Mouse (Mus musculus): Measurements from ENCODE around the gene Abcc5. TPM values are rescaled to one million over a fixed set of nuclear protein-coding genes. Genes with fewer than 3 reads are reported as not detected.

Gene Abcc5
- polyA plus RNA-seq, 1 experiment from 2014 or later, result 66.9 TPM

GRCm38 (mm10) chr16:20334918-20335317, 91.3 kb downstream of the Abcc5 start:
- peaks cover 39% of the 10 kb centered on the region for H3K36me3 ChIP-seq (ENCODE audit: insufficient read depth, low read length)
- H3K4me2 ChIP-seq (replicated peaks; ENCODE audit: low read depth, low read length), result no peak overlapping the region
- H3K27ac ChIP-seq (ENCODE audit: low read length), result no peak overlapping the region
- H3K27me3 ChIP-seq (ENCODE audit: insufficient read depth, low read length), result no peaks in the 10 kb centered on the region
- H3K9ac ChIP-seq (replicated peaks; ENCODE audit: low read length), result no peak overlapping the region
- H3K4me3 ChIP-seq (ENCODE audit: low read length), result no peak overlapping the region
- no peaks in the 10 kb centered on the region for H3K4me1 ChIP-seq (ENCODE audit: insufficient read depth, low read length)
- H3K9me3 ChIP-seq (ENCODE audit: low read length), result no peaks in the 10 kb centered on the region
- ATAC-seq (ENCODE audit: low FRiP score, low TSS enrichment), result no peak
- 95% methylated on average over 8 of the region's 8 CpGs for WGBS

DNA sequence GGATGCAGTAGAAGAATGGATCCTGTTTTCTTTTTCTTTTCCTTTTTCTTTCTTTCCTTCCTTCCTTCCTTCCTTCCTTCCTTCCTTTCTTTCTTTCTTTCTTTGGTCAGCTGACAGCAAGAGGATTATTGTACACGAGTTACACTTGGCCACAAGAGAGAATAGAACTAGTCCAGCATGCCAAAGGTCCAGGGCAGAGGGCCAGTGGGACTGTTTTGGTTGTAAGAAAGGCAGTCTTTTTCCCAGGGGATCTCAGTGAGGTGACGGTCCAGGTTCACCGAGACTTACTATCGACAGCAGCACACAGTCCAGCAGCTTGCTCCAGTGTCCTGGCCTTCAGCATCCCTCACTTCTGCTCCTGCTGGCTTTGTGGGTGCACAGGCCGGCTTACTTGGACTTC, 97.9 kb downstream of the Abcc5 start:
- ATAC-seq (ENCODE audit: low FRiP score, low TSS enrichment), result no peak
- Histone ChIP-seq H3K27ac (ENCODE audit: low read length) (no peak overlapping the region), H3K4me2 (replicated peaks; ENCODE audit: low read depth, low read length) (no peak overlapping the region), H3K9ac (replicated peaks; ENCODE audit: low read length) (no peak overlapping the region), H3K27me3 (ENCODE audit: insufficient read depth, low read length) (no peaks in the 10 kb centered on the region), H3K4me1 (ENCODE audit: insufficient read depth, low read length) (no peaks in the 10 kb centered on the region), H3K36me3 (ENCODE audit: insufficient read depth, low read length) (peaks cover 12% of the 10 kb centered on the region), H3K9me3 (ENCODE audit: low read length) (no peaks in the 10 kb centered on the region), H3K4me3 (ENCODE audit: low read length) (no peak overlapping the region)
- 86% methylated on average over 5 of the region's 5 CpGs for WGBS

GRCm38 (mm10) chr16:20325286-20325685, 100.9 kb downstream of the Abcc5 start, which contains the start of gene Cyp2ab1:
Gene Cyp2ab1, minus strand, starts transcription at chr16:20325404.
- ATAC-seq (ENCODE audit: low FRiP score, low TSS enrichment), result no peak

GRCm38 (mm10) chr16:20323907-20324306, 102.3 kb downstream of the Abcc5 start:
- no peaks in the 10 kb centered on the region for H3K9me3 ChIP-seq (ENCODE audit: low read length)
- H3K36me3 ChIP-seq (ENCODE audit: insufficient read depth, low read length), result no peaks in the 10 kb centered on the region
- H3K4me1 ChIP-seq (ENCODE audit: insufficient read depth, low read length), result no peaks in the 10 kb centered on the region
- 71% methylated on average over 5 of the region's 5 CpGs for WGBS
- no peak for ATAC-seq (ENCODE audit: low FRiP score, low TSS enrichment)
- H3K4me2 ChIP-seq (replicated peaks; ENCODE audit: low read depth, low read length), result no peak overlapping the region
- no peak overlapping the region for H3K27ac ChIP-seq (ENCODE audit: low read length)
- H3K9ac ChIP-seq (replicated peaks; ENCODE audit: low read length), result no peak overlapping the region
- H3K27me3 ChIP-seq (ENCODE audit: insufficient read depth, low read length), result no peaks in the 10 kb centered on the region
- no peak overlapping the region for H3K4me3 ChIP-seq (ENCODE audit: low read length)

More at GRCm38 (mm10) chr16:20325286-20325685, 100.9 kb downstream of the Abcc5 start, which contains the start of gene Cyp2ab1:
- Histone ChIP-seq H3K4me1 (ENCODE audit: insufficient read depth, low read length) (no peaks in the 10 kb centered on the region), H3K27ac (ENCODE audit: low read length) (no peak within 1 kb of the TSS), H3K27me3 (ENCODE audit: insufficient read depth, low read length) (no peaks in the 10 kb centered on the region), H3K4me3 (ENCODE audit: low read length) (no peak within 1 kb of the TSS), H3K4me2 (replicated peaks; ENCODE audit: low read depth, low read length) (no peak within 1 kb of the TSS), H3K36me3 (ENCODE audit: insufficient read depth, low read length) (peaks cover 7% of the 10 kb centered on the region; the same call in 1 of the 2 replicates), H3K9ac (replicated peaks; ENCODE audit: low read length) (no peak within 1 kb of the TSS), H3K9me3 (ENCODE audit: low read length) (no peaks in the 10 kb centered on the region)
- 76% methylated on average over 5 of the region's 5 CpGs for WGBS

DNA sequence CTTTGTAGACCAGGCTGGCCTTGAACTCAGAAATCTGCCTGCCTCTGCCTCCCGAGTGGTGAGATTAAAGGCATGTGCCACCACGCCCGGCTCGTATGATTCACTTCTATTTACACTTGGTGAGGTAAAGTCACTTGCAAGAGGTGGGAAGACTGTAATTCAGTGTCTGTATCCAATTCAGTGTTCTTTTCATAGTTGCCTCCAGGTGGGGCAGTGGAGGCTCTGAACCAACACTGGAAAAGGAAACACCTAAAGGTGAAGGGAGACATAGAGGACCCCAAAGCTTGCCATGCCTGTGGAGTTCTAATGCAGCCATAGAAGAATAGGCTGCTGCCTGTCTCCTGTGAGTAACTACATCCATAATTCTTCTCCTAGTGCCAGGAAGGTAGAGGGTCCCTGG, 103.9 kb downstream of the Abcc5 start:
- Histone ChIP-seq H3K4me1 (ENCODE audit: insufficient read depth, low read length) (no peaks in the 10 kb centered on the region), H3K4me3 (ENCODE audit: low read length) (no peak overlapping the region), H3K36me3 (ENCODE audit: insufficient read depth, low read length) (no peaks in the 10 kb centered on the region), H3K4me2 (replicated peaks; ENCODE audit: low read depth, low read length) (no peak overlapping the region), H3K27me3 (ENCODE audit: insufficient read depth, low read length) (no peaks in the 10 kb centered on the region), H3K9ac (replicated peaks; ENCODE audit: low read length) (no peak overlapping the region), H3K27ac (ENCODE audit: low read length) (no peak overlapping the region), H3K9me3 (ENCODE audit: low read length) (no peaks in the 10 kb centered on the region)
- 81% methylated on average over 4 of the region's 4 CpGs for WGBS
- ATAC-seq (ENCODE audit: low FRiP score, low TSS enrichment), result no peak

DNA sequence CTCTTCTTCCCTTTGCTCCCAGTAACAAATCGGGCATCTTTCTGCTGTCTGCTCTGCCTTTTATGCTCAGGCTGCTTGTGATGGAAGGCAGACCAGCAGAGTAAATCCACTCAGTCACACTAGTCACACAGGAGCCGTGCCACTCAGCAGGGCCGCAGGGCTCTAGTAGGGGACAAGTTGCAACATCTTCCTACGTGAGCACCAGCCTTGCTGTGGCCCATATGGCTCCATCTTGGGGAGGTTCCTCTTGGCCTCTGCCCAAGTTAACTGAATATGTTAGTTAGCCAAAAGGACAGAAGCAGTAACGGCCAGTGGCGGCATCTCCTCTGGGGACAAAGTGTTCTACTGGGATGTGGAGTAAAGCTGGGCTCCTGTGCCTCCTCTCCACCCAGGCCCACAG, 109.4 kb downstream of the Abcc5 start:
- WGBS, result 83% methylated on average over 6 of the region's 6 CpGs
- no peak overlapping the region for H3K27ac ChIP-seq (ENCODE audit: low read length)
- H3K36me3 ChIP-seq (ENCODE audit: insufficient read depth, low read length), result no peaks in the 10 kb centered on the region
- H3K4me2 ChIP-seq (replicated peaks; ENCODE audit: low read depth, low read length), result no peak overlapping the region
- ATAC-seq (ENCODE audit: low FRiP score, low TSS enrichment), result no peak
- no peak overlapping the region for H3K9ac ChIP-seq (replicated peaks; ENCODE audit: low read length)
- no peak overlapping the region for H3K4me3 ChIP-seq (ENCODE audit: low read length)
- H3K4me1 ChIP-seq (ENCODE audit: insufficient read depth, low read length), result no peaks in the 10 kb centered on the region
- H3K9me3 ChIP-seq (ENCODE audit: low read length), result no peaks in the 10 kb centered on the region
- H3K27me3 ChIP-seq (ENCODE audit: insufficient read depth, low read length), result no peaks in the 10 kb centered on the region

DNA sequence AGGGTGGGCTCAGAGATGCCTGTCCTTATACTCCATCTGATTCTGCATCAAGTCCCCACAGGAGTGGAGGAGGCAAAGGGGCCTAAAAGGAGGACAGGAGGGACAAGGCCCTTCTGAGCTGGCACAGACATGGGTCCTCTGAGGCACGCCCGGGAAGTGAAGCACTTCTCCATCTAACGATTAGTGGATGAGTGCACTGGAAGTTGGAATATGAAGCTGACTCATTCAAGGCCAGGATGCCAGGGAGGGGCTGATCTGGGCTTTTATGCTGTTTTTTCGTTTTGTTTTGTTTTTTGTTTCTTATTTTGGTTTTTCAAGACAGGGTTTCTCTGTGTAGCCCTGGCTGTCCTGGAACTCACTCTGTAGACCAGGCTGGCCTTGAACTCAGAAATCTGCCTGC, 110.9 kb downstream of the Abcc5 start:
- H3K9ac ChIP-seq (replicated peaks; ENCODE audit: low read length), result no peak overlapping the region
- 83% methylated on average over 4 of the region's 4 CpGs for WGBS
- H3K27me3 ChIP-seq (ENCODE audit: insufficient read depth, low read length), result no peaks in the 10 kb centered on the region
- H3K36me3 ChIP-seq (ENCODE audit: insufficient read depth, low read length), result no peaks in the 10 kb centered on the region
- no peak overlapping the region for H3K4me3 ChIP-seq (ENCODE audit: low read length)
- H3K4me2 ChIP-seq (replicated peaks; ENCODE audit: low read depth, low read length), result no peak overlapping the region
- H3K27ac ChIP-seq (ENCODE audit: low read length), result no peak overlapping the region
- no peaks in the 10 kb centered on the region for H3K9me3 ChIP-seq (ENCODE audit: low read length)
- H3K4me1 ChIP-seq (ENCODE audit: insufficient read depth, low read length), result no peaks in the 10 kb centered on the region
- no peak for ATAC-seq (ENCODE audit: low FRiP score, low TSS enrichment)

GRCm38 (mm10) chr16:20312272-20312671, 113.9 kb downstream of the Abcc5 start:
- Histone ChIP-seq H3K27ac (ENCODE audit: low read length) (no peak overlapping the region), H3K4me3 (ENCODE audit: low read length) (no peak overlapping the region), H3K4me1 (ENCODE audit: insufficient read depth, low read length) (no peaks in the 10 kb centered on the region), H3K27me3 (ENCODE audit: insufficient read depth, low read length) (no peaks in the 10 kb centered on the region), H3K9ac (replicated peaks; ENCODE audit: low read length) (no peak overlapping the region), H3K4me2 (replicated peaks; ENCODE audit: low read depth, low read length) (no peak overlapping the region), H3K36me3 (ENCODE audit: insufficient read depth, low read length) (no peaks in the 10 kb centered on the region), H3K9me3 (ENCODE audit: low read length) (no peaks in the 10 kb centered on the region)
- ATAC-seq (ENCODE audit: low FRiP score, low TSS enrichment), result no peak
- WGBS, result 63% methylated on average over 14 of the region's 14 CpGs

- under 1% methylated on average over 52 of the region's 52 CpGs for WGBS
- peaks cover 3% of the 10 kb centered on the region; the same call in 1 of the 2 replicates for H3K36me3 ChIP-seq (ENCODE audit: insufficient read depth, low read length)
- H3K27ac ChIP-seq (ENCODE audit: low read length), result peak within 1 kb of the TSS; percentile 74
- H3K27me3 ChIP-seq (ENCODE audit: insufficient read depth, low read length), result no peaks in the 10 kb centered on the region
- H3K9ac ChIP-seq (replicated peaks; ENCODE audit: low read length), result peak within 1 kb of the TSS; percentile 82
- peaks cover 15% of the 10 kb centered on the region for H3K4me1 ChIP-seq (ENCODE audit: insufficient read depth, low read length)
- peak within 1 kb of the TSS; percentile 91 for H3K4me3 ChIP-seq (ENCODE audit: low read length)
- ATAC-seq (ENCODE audit: low FRiP score, low TSS enrichment), result peak; percentile 88
- no peaks in the 10 kb centered on the region for H3K9me3 ChIP-seq (ENCODE audit: low read length)
- peak within 1 kb of the TSS; percentile 83 for H3K4me2 ChIP-seq (replicated peaks; ENCODE audit: low read depth, low read length)
These were observed 124.2 kb downstream of the Abcc5 start, which contains the start of gene Parl for GRCm38 (mm10) chr16:20301770-20302649. Gene Parl, minus strand, starts transcription at chr16:20302387.

DNA sequence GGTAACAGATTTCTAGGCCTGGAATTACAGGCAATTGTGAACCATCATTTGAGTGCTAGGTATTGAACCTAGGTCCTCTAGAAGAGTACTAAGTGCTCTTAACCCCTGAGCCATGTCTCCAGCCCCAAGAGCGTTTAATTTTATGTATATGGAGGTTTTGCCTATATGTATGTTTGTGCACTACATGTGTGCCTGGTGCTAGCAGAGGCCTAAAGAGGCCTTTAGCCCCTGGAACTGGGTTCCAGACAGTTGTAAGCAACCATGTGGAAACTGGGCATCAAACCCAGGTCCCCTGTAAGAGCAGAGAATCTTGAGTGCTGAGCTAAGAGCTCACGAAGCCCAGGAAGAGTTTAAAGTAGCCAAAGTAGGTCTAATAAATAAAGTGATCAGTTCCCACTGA, 126.1 kb downstream of the Abcc5 start:
- ATAC-seq (ENCODE audit: low FRiP score, low TSS enrichment), result no peak
- Histone ChIP-seq H3K27me3 (ENCODE audit: insufficient read depth, low read length) (no peaks in the 10 kb centered on the region), H3K36me3 (ENCODE audit: insufficient read depth, low read length) (peaks cover 16% of the 10 kb centered on the region), H3K4me2 (replicated peaks; ENCODE audit: low read depth, low read length) (no peak overlapping the region), H3K9me3 (ENCODE audit: low read length) (no peaks in the 10 kb centered on the region), H3K4me1 (ENCODE audit: insufficient read depth, low read length) (peaks cover 15% of the 10 kb centered on the region), H3K4me3 (ENCODE audit: low read length) (no peak overlapping the region), H3K9ac (replicated peaks; ENCODE audit: low read length) (no peak overlapping the region), H3K27ac (ENCODE audit: low read length) (no peak overlapping the region)
- WGBS, result 88% methylated on average over 2 of the region's 2 CpGs

Measured in kidney, embryonic 16.5 days (tissue).